Mouse (Mus musculus) heart, embryonic 16.5 days (tissue): Measurements from ENCODE around the gene S100a6. TPM values are rescaled to one million over a fixed set of nuclear protein-coding genes. Genes with fewer than 3 reads are reported as not detected.

Experiments
- ATAC-seq: fragments of 200-750 bp; cut with Nextera tagmentation; replicated peaks from 2 replicates; pipeline ENCODE4 v1.8.0; 2017; ENCODE audit warnings: moderate number of reproducible peaks; ENCODE audit not compliant: insufficient read depth, low FRiP score; ENCODE audit errors: extremely low read depth
- H3K27ac ChIP-seq: fragments of 300-500 bp; sonication (generic); 2 replicates; pipeline ENCODE4 v1.5.1; 2014; ENCODE audit warnings: mild to moderate bottlenecking, low read length, control low read depth, moderate library complexity
- H3K27me3 ChIP-seq: fragments of 300-500 bp; sonication (generic); 2 replicates; pipeline ENCODE4 v1.6.1; 2014; ENCODE audit warnings: low read length, mixed read lengths; ENCODE audit not compliant: control insufficient read depth, insufficient read depth
- H3K36me3 ChIP-seq: fragments of 300-500 bp; sonication (generic); 2 replicates; pipeline ENCODE4 v1.6.1; 2014; ENCODE audit not compliant: control insufficient read depth, insufficient read depth
- H3K4me1 ChIP-seq: fragments of 300-500 bp; sonication (generic); 2 replicates; pipeline ENCODE4 v1.6.1; 2014; ENCODE audit warnings: low read length, mixed read lengths; ENCODE audit not compliant: control insufficient read depth, insufficient read depth
- H3K4me2 ChIP-seq: fragments of 300-500 bp; sonication (generic); 2 replicates; pipeline ENCODE4 v1.6.1; 2014; ENCODE audit warnings: low read depth, mild to moderate bottlenecking, control low read depth, low read length
- H3K4me3 ChIP-seq: fragments of 300-500 bp; sonication (generic); 2 replicates; pipeline ENCODE4 v1.5.1; 2014; ENCODE audit warnings: mild to moderate bottlenecking, control low read depth, low read length
- H3K9ac ChIP-seq: fragments of 300-500 bp; sonication (generic); 2 replicates; pipeline ENCODE4 v1.6.1; 2014; ENCODE audit warnings: low read length, control low read depth
- H3K9me3 ChIP-seq: fragments of 300-500 bp; sonication (generic); replicated peaks from 2 replicates; pipeline ENCODE4 v1.6.1; 2016; ENCODE audit warnings: low read length; ENCODE audit not compliant: control insufficient read depth
- WGBS: fragments of 180-500 bp; shearing (Covaris S2); extraction: QIAGEN DNeasy Blood & Tissue Kit; methylation state at CpG from one replicate; pipeline ENCODE4 v1.1.7; 2014; 5-methylcytosine and 5-hydroxymethylcytosine counted together
- polyA plus RNA-seq: library from polyadenylated mRNA; unstranded; fragments of >200 nt; fragmentation: Nextera tagmentation; extraction: Ambion mirVana; gene quantifications from 2 replicates; pipeline ENCODE4 v1.2.1, GENCODE M21; 2015

S100a6 gene
- polyA plus RNA-seq: 56.9 and 61.6 TPM in 2 replicates

- H3K36me3 ChIP-seq: no peaks in the 10 kb centered on the region
- no peaks in the 10 kb centered on the region for H3K9me3 ChIP-seq
- 3% methylated on average over 23 of the region's 23 CpGs for WGBS
- peak within 1 kb of the TSS; percentile 74 for H3K4me2 ChIP-seq
- no peaks in the 10 kb centered on the region for H3K27me3 ChIP-seq
- ATAC-seq: peak; percentile 63; the same call in 1 of the 2 replicates
- peak within 1 kb of the TSS; percentile 47 for H3K4me3 ChIP-seq
- H3K27ac ChIP-seq: no peak within 1 kb of the TSS
- peak within 1 kb of the TSS; percentile 56 for H3K9ac ChIP-seq
- H3K4me1 ChIP-seq: peaks cover 10% of the 10 kb centered on the region
Observed at GRCm38 (mm10) chr3:90612728-90613291, at the start of gene S100a6. S100a6 (plus strand) TSS chr3:90612882.

- WGBS: 63% methylated on average over 5 of the region's 5 CpGs
- H3K9me3 ChIP-seq: no peaks in the 10 kb centered on the region
- H3K27me3 ChIP-seq: no peaks in the 10 kb centered on the region
- no peak overlapping the region for H3K27ac ChIP-seq
- no peak overlapping the region for H3K9ac ChIP-seq
- H3K4me1 ChIP-seq: peaks cover 4% of the 10 kb centered on the region; the same call in 1 of the 2 replicates
- no peak overlapping the region for H3K4me3 ChIP-seq
- ATAC-seq: no peak
- H3K4me2 ChIP-seq: no peak overlapping the region
- no peaks in the 10 kb centered on the region for H3K36me3 ChIP-seq
Observed at GRCm38 (mm10) chr3:90574691-90575090, 38.0 kb upstream of the S100a6 start.

GRCm38 (mm10) chr3:90575320-90575719, 37.4 kb upstream of the S100a6 start:
- 71% methylated on average over 3 of the region's 3 CpGs for WGBS
- H3K9me3 ChIP-seq: no peaks in the 10 kb centered on the region
- H3K4me1 ChIP-seq: peaks cover 4% of the 10 kb centered on the region; the same call in 1 of the 2 replicates
- no peaks in the 10 kb centered on the region for H3K27me3 ChIP-seq
- H3K36me3 ChIP-seq: no peaks in the 10 kb centered on the region
- ATAC-seq: no peak
- no peak overlapping the region for H3K27ac ChIP-seq
- no peak overlapping the region for H3K4me2 ChIP-seq
- no peak overlapping the region for H3K4me3 ChIP-seq
- H3K9ac ChIP-seq: no peak overlapping the region

GRCm38 (mm10) chr3:90576351-90577001, 36.2 kb upstream of the S100a6 start:
- Histone ChIP-seq H3K9ac (no peak overlapping the region), H3K4me2 (no peak overlapping the region), H3K4me3 (no peak overlapping the region), H3K27ac (no peak overlapping the region), H3K36me3 (no peaks in the 10 kb centered on the region), H3K4me1 (peaks cover 4% of the 10 kb centered on the region; the same call in 1 of the 2 replicates), H3K27me3 (no peaks in the 10 kb centered on the region), H3K9me3 (no peaks in the 10 kb centered on the region)
- WGBS: 65% methylated on average over 10 of the region's 10 CpGs
- no peak for ATAC-seq

GRCm38 (mm10) chr3:90579433-90579832, 33.2 kb upstream of the S100a6 start:
- WGBS: 54% methylated on average over 7 of the region's 7 CpGs
- no peak overlapping the region for H3K27ac ChIP-seq
- no peaks in the 10 kb centered on the region for H3K36me3 ChIP-seq
- ATAC-seq: no peak
- no peaks in the 10 kb centered on the region for H3K27me3 ChIP-seq
- peaks cover 4% of the 10 kb centered on the region; the same call in 1 of the 2 replicates for H3K4me1 ChIP-seq
- no peak overlapping the region for H3K4me2 ChIP-seq
- H3K9ac ChIP-seq: no peak overlapping the region
- 0 out of 2 replicates have a peak, but pooled peaks cover 2% of the 10 kb centered on the region for H3K9me3 ChIP-seq
- no peak overlapping the region for H3K4me3 ChIP-seq

GRCm38 (mm10) chr3:90581141-90581540, 31.5 kb upstream of the S100a6 start:
- Histone ChIP-seq H3K4me3 (no peak overlapping the region), H3K27ac (no peak overlapping the region), H3K9me3 (0 out of 2 replicates have a peak, but pooled peaks cover 2% of the 10 kb centered on the region), H3K4me1 (peaks cover 4% of the 10 kb centered on the region; the same call in 1 of the 2 replicates), H3K36me3 (no peaks in the 10 kb centered on the region), H3K4me2 (no peak overlapping the region), H3K27me3 (no peaks in the 10 kb centered on the region), H3K9ac (no peak overlapping the region)
- ATAC-seq: no peak
- WGBS: 88% methylated on average over 5 of the region's 5 CpGs

- Histone ChIP-seq H3K4me2 (no peak overlapping the region), H3K9me3 (0 out of 2 replicates have a peak, but pooled peaks cover 2% of the 10 kb centered on the region), H3K27me3 (no peaks in the 10 kb centered on the region), H3K4me1 (peaks cover 5% of the 10 kb centered on the region; the same call in 1 of the 2 replicates), H3K27ac (no peak overlapping the region), H3K36me3 (no peaks in the 10 kb centered on the region), H3K4me3 (no peak overlapping the region), H3K9ac (no peak overlapping the region)
- no peak for ATAC-seq
- 94% methylated on average over 1 of the region's 1 CpGs for WGBS
Observed at GRCm38 (mm10) chr3:90582156-90582555, 30.5 kb upstream of the S100a6 start.

- Histone ChIP-seq H3K9me3 (0 out of 2 replicates have a peak, but pooled peaks cover 2% of the 10 kb centered on the region), H3K4me2 (no peak overlapping the region), H3K9ac (no peak overlapping the region), H3K27me3 (no peaks in the 10 kb centered on the region), H3K4me1 (peaks cover 9% of the 10 kb centered on the region), H3K36me3 (no peaks in the 10 kb centered on the region), H3K27ac (no peak overlapping the region), H3K4me3 (no peak overlapping the region)
- 81% methylated on average over 4 of the region's 4 CpGs for WGBS
- no peak for ATAC-seq
Observed at GRCm38 (mm10) chr3:90582556-90582955, 30.1 kb upstream of the S100a6 start.

GRCm38 (mm10) chr3:90583893-90584292, 28.8 kb upstream of the S100a6 start:
- 37% methylated on average over 3 of the region's 3 CpGs for WGBS
- Histone ChIP-seq H3K4me3 (no peak overlapping the region), H3K27ac (no peak overlapping the region), H3K27me3 (no peaks in the 10 kb centered on the region), H3K9me3 (0 out of 2 replicates have a peak, but pooled peaks cover 2% of the 10 kb centered on the region), H3K4me2 (no peak overlapping the region), H3K36me3 (no peaks in the 10 kb centered on the region), H3K4me1 (peaks cover 10% of the 10 kb centered on the region), H3K9ac (no peak overlapping the region)
- ATAC-seq: no peak
